Mouse (Mus musculus) lung, adult 2 months (tissue): ENCODE measurements around the gene Cd9.

Experiments used
- CTCF ChIP-seq: fragments of 200-500 bp; IDR thresholded peaks from 2 replicates; pipeline ENCODE4 v1.5.1; 2011; ENCODE audit warnings: mild to moderate bottlenecking, low read length, control low read depth; ENCODE audit not compliant: insufficient read depth
- POLR2A ChIP-seq: fragments of 200-500 bp; IDR thresholded peaks from 2 replicates; pipeline ENCODE4 v1.6.1; 2011; ENCODE audit warnings: low read depth, mild to moderate bottlenecking, control low read depth, low read length, borderline replicate concordance; ENCODE audit errors: extremely low read depth

GRCm38 (mm10) chr6:125491393-125491792, 3.2 kb downstream of the Cd9 start:
- no peak for TF ChIP-seq CTCF
- TF ChIP-seq POLR2A = no peak
